Mouse (Mus musculus) liver, embryonic 15.5 days (tissue): ENCODE data around the gene Foxo1. TPM values are rescaled to one million over a fixed set of nuclear protein-coding genes. Genes with fewer than 3 reads are reported as not detected.

Experiments
- ATAC-seq: fragments of 200-750 bp; cut with Nextera tagmentation; 2 replicates; pipeline ENCODE4 v1.8.0; 2017; ENCODE audit warnings: moderate number of reproducible peaks, mild to moderate bottlenecking, moderate library complexity; ENCODE audit not compliant: insufficient read depth
- H3K27ac ChIP-seq: fragments of 300-500 bp; sonication (generic); replicated peaks from 2 replicates; pipeline ENCODE4 v1.5.1; 2015; ENCODE audit warnings: mild to moderate bottlenecking, inconsistent platforms
- H3K27me3 ChIP-seq: fragments of 300-500 bp; sonication (generic); 2 replicates; pipeline ENCODE4 v1.6.1; 2015; ENCODE audit warnings: mild to moderate bottlenecking, inconsistent platforms
- H3K36me3 ChIP-seq: fragments of 300-500 bp; sonication (generic); replicated peaks from 2 replicates; pipeline ENCODE4 v1.6.1; 2015; ENCODE audit warnings: moderate library complexity, mild to moderate bottlenecking, inconsistent platforms
- H3K4me1 ChIP-seq: fragments of 300-500 bp; sonication (generic); replicated peaks from 2 replicates; pipeline ENCODE4 v1.6.1; 2015; ENCODE audit warnings: inconsistent platforms
- H3K4me2 ChIP-seq: fragments of 300-500 bp; sonication (generic); 2 replicates; pipeline ENCODE4 v1.6.1; 2015; ENCODE audit warnings: moderate library complexity, mild to moderate bottlenecking, inconsistent platforms
- H3K4me3 ChIP-seq: fragments of 300-500 bp; sonication (generic); replicated peaks from 2 replicates; pipeline ENCODE4 v1.5.1; 2015; ENCODE audit warnings: mild to moderate bottlenecking, inconsistent platforms
- H3K9ac ChIP-seq: fragments of 300-500 bp; sonication (generic); 2 replicates; pipeline ENCODE4 v1.6.1; 2015; ENCODE audit warnings: moderate library complexity, mild to moderate bottlenecking, inconsistent platforms
- H3K9me3 ChIP-seq: fragments of 300-500 bp; sonication (generic); replicated peaks from 2 replicates; pipeline ENCODE4 v1.6.1; 2016; ENCODE audit warnings: inconsistent platforms
- WGBS: fragments of 180-500 bp; shearing (Covaris S2); methylation state at CpG from one replicate; pipeline ENCODE4 v1.1.7; 2015; ENCODE audit warnings: mixed read lengths; ENCODE audit not compliant: insufficient replicate concordance; 5-methylcytosine and 5-hydroxymethylcytosine counted together
- polyA plus RNA-seq: library from polyadenylated mRNA; unstranded; fragments of >200 nt; fragmentation: Nextera tagmentation; extraction: Ambion mirVana; gene quantifications from 2 replicates; pipeline ENCODE4 v1.2.1, GENCODE M21; 2015

The Foxo1 gene
- polyA plus RNA-seq, 1 experiment from 2014 or later, result 1.7 TPM

DNA sequence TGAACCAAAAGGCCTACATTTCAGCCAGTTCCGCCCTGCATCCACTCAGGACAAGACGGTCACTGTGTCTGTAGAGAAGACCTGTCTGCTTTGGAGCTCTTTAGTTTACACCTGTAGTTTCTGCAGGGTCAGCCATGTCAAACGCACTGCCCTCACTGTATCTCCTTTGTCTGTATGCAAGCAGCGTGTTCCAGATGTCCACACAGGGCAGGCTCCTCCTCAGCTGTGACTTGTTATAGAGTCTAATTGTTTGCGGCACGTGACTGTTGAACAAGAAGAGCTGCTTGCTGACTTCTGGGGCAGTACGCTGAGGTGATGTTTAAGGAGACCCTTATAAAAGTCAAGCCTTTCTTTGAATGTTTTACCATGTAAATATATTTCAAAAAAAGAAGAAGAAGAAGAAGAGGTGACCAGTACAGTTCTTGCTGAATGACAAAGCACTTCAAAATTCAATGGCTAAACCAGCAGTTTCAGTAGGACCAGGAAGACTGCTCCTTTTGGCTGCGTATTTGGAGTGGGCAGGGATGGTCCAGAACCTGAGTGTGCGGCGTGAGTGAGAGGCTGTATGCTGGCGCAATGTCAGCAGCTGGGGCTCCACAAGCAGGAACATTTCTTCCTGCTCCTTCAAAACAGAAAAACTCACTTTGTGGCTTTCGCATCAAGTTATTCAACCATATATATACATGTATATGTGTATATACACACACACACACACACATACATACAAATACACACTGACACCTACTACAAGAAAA is 52.6 kb downstream of the Foxo1 start:
- ATAC-seq, result no peak
- 78% methylated on average over 12 of the region's 12 CpGs for WGBS
- no peaks in the 10 kb centered on the region for H3K27me3 ChIP-seq
- no peak overlapping the region for H3K27ac ChIP-seq
- H3K36me3 ChIP-seq, result no peaks in the 10 kb centered on the region
- no peak overlapping the region for H3K9ac ChIP-seq
- no peak overlapping the region for H3K4me3 ChIP-seq
- peaks cover 20% of the 10 kb centered on the region for H3K4me1 ChIP-seq
- H3K4me2 ChIP-seq, result no peak overlapping the region
- H3K9me3 ChIP-seq, result no peaks in the 10 kb centered on the region

DNA sequence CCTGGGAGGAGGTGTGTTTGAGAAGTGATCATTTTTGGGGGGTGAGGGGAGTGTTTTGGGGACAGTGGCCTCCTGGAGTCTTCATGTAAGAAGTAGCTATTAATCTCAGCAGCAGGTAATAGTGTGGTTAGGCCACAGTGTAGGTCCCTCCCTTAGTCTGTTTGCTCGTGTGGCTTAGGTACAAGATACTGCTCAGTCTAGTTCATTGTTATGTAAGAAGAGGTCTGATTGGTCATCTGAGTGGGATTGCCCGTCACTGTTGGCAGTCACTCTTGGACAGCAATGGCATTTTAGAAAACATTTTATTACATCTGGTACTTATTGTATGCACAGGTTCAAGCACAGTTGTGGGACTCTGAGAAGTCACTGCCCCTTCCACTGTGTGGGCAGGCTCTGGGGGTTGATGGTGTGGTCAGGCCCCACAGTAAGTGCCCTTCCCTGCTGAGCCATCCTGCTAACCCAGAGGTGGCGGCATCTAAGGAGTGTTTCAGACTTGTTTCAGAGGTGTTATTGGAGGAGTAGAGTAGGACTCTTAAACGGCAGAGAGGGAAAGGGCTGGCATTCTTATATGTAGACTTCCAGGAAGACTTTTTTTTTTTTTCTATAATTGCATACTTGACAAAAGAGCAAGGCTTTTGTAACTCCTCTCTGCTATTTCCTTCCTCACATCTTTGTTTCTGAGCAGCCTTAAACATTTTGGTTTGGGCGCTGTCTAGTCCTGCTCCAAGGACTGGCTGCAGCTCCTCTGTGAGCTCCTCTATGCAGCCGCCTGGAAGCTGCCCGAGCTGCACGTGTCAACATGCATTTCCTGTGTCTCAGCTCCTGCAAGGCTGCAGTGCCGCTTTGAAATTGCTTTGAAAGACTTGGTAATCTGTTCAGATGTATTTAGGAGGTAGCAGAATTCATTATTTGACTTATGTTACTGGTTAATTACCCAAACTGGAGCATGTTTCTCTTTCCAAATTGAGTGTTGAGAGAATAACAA is 54.6 kb downstream of the Foxo1 start:
- Histone ChIP-seq H3K36me3 (no peaks in the 10 kb centered on the region), H3K4me2 (no peak overlapping the region), H3K9ac (no peak overlapping the region), H3K27ac (no peak overlapping the region), H3K4me1 (peaks cover 13% of the 10 kb centered on the region), H3K9me3 (no peaks in the 10 kb centered on the region), H3K4me3 (no peak overlapping the region), H3K27me3 (no peaks in the 10 kb centered on the region)
- no peak for ATAC-seq
- 19% methylated on average over 9 of the region's 9 CpGs for WGBS

DNA sequence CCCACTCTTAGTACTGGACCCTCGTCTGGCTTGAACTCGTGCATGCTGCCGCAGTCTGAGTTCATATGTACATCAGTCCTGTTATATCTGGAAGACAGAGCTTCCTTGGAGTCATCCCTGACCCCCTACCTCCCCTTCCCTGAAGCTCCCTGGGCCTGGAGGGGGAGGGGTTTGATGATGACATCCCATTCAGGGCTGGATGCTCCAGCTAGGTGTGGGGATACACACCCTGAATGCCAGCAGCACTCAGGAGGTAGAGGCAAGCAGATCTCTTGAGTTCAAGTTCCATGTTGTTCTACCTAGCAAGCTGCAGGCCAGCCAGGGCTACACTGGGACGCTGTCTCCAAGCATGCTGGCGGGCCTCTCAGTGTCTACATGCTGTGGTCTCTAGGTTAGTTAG is 56.9 kb downstream of the Foxo1 start:
- Histone ChIP-seq H3K4me2 (no peak overlapping the region), H3K9ac (no peak overlapping the region), H3K4me1 (peaks cover 13% of the 10 kb centered on the region), H3K27me3 (no peaks in the 10 kb centered on the region), H3K4me3 (no peak overlapping the region), H3K9me3 (no peaks in the 10 kb centered on the region), H3K27ac (no peak overlapping the region), H3K36me3 (no peaks in the 10 kb centered on the region)
- WGBS, result 76% methylated on average over 5 of the region's 5 CpGs
- no peak for ATAC-seq

DNA sequence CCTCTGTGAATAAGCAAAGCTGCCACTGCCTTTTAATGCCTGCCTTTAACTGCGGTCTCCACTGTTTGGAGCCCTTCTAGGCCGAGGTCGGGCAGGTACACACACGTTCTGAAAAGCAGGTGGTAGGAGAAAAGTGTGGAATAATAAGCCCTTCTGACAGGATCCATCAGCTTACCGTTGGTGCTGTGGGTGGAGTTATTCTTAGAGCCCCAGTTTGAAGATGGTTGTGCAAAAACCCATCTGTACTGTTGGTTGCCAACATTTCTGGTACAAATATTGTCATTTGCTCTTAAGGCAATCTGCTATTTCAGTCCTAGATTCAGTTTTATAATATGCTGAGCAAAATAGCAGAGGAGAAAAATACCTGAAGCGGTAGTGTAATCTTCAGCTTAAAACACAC is 58.6 kb downstream of the Foxo1 start:
- no peak overlapping the region for H3K4me3 ChIP-seq
- no peaks in the 10 kb centered on the region for H3K36me3 ChIP-seq
- H3K4me1 ChIP-seq, result peaks cover 13% of the 10 kb centered on the region
- 73% methylated on average over 6 of the region's 6 CpGs for WGBS
- no peak for ATAC-seq
- no peak overlapping the region for H3K27ac ChIP-seq
- no peak overlapping the region for H3K9ac ChIP-seq
- H3K9me3 ChIP-seq, result no peaks in the 10 kb centered on the region
- H3K27me3 ChIP-seq, result no peaks in the 10 kb centered on the region
- H3K4me2 ChIP-seq, result no peak overlapping the region

DNA sequence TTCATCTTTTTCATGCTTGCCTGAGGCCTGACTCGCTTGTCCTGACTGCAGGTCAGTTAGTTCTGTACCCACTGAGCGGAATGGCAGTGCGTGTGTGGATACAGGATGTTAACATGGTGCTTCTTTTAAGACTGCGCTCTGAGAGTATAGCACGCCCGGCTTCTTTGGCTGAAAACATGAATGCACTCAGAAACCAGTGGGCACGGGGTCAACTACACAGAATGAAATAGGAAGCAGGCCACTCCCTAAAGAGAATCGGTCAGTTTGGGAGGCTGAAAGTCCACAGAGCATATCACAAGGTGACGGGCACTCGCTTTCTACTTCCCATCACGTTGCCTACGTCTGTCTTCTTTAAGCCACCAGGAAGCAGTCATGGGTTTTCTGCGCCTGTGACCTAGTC is 59.0 kb downstream of the Foxo1 start:
- Histone ChIP-seq H3K9me3 (no peaks in the 10 kb centered on the region), H3K4me1 (peaks cover 9% of the 10 kb centered on the region), H3K36me3 (no peaks in the 10 kb centered on the region), H3K4me2 (no peak overlapping the region), H3K4me3 (no peak overlapping the region), H3K27me3 (no peaks in the 10 kb centered on the region), H3K27ac (no peak overlapping the region), H3K9ac (no peak overlapping the region)
- 65% methylated on average over 13 of the region's 13 CpGs for WGBS
- ATAC-seq, result no peak

DNA sequence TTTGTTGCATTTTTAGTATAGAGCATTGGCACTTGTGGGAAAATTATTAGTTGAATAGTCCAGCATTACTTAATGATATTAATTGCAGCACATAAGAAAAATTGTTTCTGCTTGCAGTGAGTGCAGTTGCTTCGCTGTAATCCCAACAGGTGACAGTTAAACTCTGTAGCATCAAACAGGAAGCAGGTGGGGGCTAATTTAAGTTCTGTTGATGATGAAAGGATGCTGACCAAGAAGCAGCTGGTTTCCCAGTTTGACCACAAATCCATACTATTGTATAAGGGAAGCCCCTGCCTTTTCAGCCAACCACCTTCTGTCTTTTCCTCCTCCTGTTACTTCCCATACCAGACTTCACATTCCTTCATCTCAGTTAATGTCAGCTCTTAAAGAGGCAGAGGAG is 63.6 kb downstream of the Foxo1 start:
- H3K4me1 ChIP-seq, result no peaks in the 10 kb centered on the region

DNA sequence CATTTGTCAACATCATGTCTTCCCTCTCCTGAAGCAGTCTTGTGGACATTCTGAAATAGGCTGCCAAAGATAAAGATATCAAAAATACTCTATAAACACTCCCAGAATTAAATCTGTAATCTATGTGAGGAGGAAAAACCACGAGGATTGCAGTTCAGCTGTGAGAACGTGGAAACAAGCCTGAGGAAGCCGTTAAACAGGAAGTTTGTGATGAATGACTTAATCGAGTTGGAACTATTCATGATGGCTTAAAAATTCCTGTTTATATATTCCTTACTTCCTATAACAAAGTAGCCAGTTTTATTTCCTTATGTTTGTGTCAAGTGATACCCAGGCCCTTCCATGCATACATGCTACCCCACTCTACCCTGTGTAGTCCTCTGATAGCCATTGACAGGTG is 70.6 kb downstream of the Foxo1 start:
- H3K4me3 ChIP-seq, result no peak overlapping the region
- H3K27ac ChIP-seq, result no peak overlapping the region
- no peaks in the 10 kb centered on the region for H3K9me3 ChIP-seq
- H3K4me1 ChIP-seq, result peaks cover 23% of the 10 kb centered on the region
- H3K9ac ChIP-seq, result no peak overlapping the region
- no peak overlapping the region for H3K4me2 ChIP-seq
- 22% methylated on average over 4 of the region's 4 CpGs for WGBS
- no peak for ATAC-seq
- no peaks in the 10 kb centered on the region for H3K36me3 ChIP-seq
- no peaks in the 10 kb centered on the region for H3K27me3 ChIP-seq

More for the DNA sequence above, 63.6 kb downstream of the Foxo1 start:
- H3K36me3 ChIP-seq, result no peaks in the 10 kb centered on the region
- H3K4me3 ChIP-seq, result no peak overlapping the region
- H3K27me3 ChIP-seq, result no peaks in the 10 kb centered on the region
- no peak overlapping the region for H3K4me2 ChIP-seq
- WGBS, result 30% methylated on average over 1 of the region's 1 CpGs
- H3K9ac ChIP-seq, result no peak overlapping the region
- ATAC-seq, result no peak
- no peak overlapping the region for H3K27ac ChIP-seq
- H3K9me3 ChIP-seq, result no peaks in the 10 kb centered on the region

DNA sequence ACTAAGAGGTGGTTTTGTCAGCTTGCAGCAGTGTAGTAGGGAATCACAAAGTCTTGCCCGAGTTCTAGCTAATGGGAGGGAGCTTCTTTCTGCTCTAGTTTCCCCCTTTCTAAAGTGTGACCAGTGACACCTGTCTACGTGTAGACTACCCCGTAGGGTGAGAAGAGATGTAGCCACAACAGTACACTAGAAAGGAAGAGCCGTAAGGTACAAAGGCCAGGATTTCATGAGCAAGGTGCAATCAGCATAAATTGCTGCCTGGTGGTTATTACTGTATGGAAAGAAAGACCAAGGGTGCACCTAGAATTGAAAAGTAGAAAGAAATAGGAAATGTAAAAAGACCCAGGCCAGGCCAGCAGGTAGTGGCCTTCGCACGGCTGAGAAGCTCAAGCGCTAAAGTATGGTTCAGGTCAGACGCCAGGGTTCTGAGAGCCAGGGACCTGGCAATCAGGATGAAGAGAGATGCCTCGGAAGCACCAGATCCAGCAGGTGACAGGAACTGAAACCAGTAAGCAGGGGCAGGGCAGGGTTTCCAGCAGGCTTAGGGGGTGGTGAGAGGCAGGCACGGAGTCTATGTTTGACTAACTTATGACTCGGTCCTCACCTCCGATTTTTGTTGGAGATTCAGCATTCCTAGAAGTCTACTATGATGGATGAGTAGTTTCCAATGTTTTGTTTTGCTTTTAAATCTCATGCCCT is 72.3 kb downstream of the Foxo1 start:
- no peaks in the 10 kb centered on the region for H3K27me3 ChIP-seq
- no peak overlapping the region for H3K4me2 ChIP-seq
- no peak overlapping the region for H3K27ac ChIP-seq
- no peak overlapping the region for H3K9ac ChIP-seq
- peaks cover 6% of the 10 kb centered on the region; the same call in 1 of the 2 replicates for H3K36me3 ChIP-seq
- peaks cover 23% of the 10 kb centered on the region for H3K4me1 ChIP-seq
- 65% methylated on average over 12 of the region's 12 CpGs for WGBS
- no peak for ATAC-seq
- H3K4me3 ChIP-seq, result no peak overlapping the region
- H3K9me3 ChIP-seq, result no peaks in the 10 kb centered on the region

DNA sequence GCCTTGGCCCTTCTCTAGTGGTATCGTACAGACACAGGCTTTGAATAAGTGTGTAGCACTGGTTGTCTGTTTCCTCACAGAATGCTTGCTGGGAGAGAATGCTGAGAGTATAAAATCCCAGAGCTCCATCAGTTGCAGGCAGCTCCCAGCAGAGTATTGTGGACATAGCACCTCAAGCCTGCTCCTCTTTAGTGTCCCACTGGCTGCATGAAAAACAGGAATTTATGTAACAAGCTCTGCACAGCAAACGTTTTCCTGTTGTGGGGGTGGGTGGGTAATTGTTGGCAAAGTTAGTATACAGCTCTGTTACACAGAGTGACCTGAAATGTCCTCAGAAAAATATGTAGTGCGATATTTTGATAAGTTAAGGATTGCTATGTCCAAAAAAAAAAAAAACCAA is 74.1 kb downstream of the Foxo1 start:
- Histone ChIP-seq H3K27ac (no peak overlapping the region), H3K36me3 (peaks cover 13% of the 10 kb centered on the region; the same call in 1 of the 2 replicates), H3K4me2 (no peak overlapping the region), H3K9me3 (no peaks in the 10 kb centered on the region), H3K4me1 (peaks cover 23% of the 10 kb centered on the region), H3K9ac (no peak overlapping the region), H3K4me3 (no peak overlapping the region), H3K27me3 (no peaks in the 10 kb centered on the region)
- no peak for ATAC-seq
- 44% methylated on average over 3 of the region's 3 CpGs for WGBS

DNA sequence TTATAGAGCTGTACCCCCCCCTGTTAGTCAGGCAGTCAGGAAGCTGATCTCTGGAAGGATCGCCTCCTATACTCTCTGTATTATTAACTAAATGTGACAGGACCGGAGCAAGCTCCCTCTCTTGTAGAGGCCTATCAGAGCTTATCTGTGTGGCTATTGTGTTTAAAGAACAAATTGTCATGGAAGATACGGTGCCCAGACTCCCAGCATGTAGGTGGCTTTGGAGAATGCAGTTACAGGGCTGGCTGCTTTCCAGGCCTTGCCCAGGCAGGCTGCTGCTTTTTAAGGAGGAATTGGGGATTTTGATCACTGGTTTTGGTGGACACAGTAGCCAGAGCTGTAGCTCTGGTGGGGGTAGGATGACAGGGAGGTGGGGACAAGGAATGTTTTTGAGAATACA is 74.7 kb downstream of the Foxo1 start:
- no peak for ATAC-seq
- Histone ChIP-seq H3K9me3 (no peaks in the 10 kb centered on the region), H3K4me1 (peaks cover 23% of the 10 kb centered on the region), H3K27ac (no peak overlapping the region), H3K9ac (no peak overlapping the region), H3K27me3 (no peaks in the 10 kb centered on the region), H3K36me3 (peaks cover 13% of the 10 kb centered on the region; the same call in 1 of the 2 replicates), H3K4me2 (no peak overlapping the region), H3K4me3 (no peak overlapping the region)
- WGBS, result 11% methylated on average over 3 of the region's 3 CpGs
